Mouse (Mus musculus) kidney, embryonic 14.5 days (tissue): ENCODE data around the gene Snx7. TPM values are rescaled to one million over a fixed set of nuclear protein-coding genes. Genes with fewer than 3 reads are reported as not detected.

Source experiments
- ATAC-seq: fragments of 200-750 bp; cut with Nextera tagmentation; 2 replicates; pipeline ENCODE4 v1.8.0; 2017; ENCODE audit warnings: moderate number of reproducible peaks, mild to moderate bottlenecking, moderate TSS enrichment, moderate library complexity; ENCODE audit not compliant: low FRiP score, low TSS enrichment
- H3K27ac ChIP-seq: fragments of 300-500 bp; sonication (generic); 2 replicates; pipeline ENCODE4 v1.5.1; 2014; ENCODE audit warnings: low read depth, mild to moderate bottlenecking, low read length, moderate library complexity, mixed read lengths
- H3K27me3 ChIP-seq: fragments of 300-500 bp; sonication (generic); 2 replicates; pipeline ENCODE4 v1.6.1; 2014; ENCODE audit warnings: mild to moderate bottlenecking, low read length; ENCODE audit not compliant: control insufficient read depth, insufficient read depth
- H3K36me3 ChIP-seq: fragments of 300-500 bp; sonication (generic); 2 replicates; pipeline ENCODE4 v1.6.1; 2014; ENCODE audit warnings: low read length, mixed read lengths; ENCODE audit not compliant: control insufficient read depth, insufficient read depth
- H3K4me1 ChIP-seq: fragments of 300-500 bp; sonication (generic); 2 replicates; pipeline ENCODE4 v1.6.1; 2014; ENCODE audit warnings: low read length, mixed read lengths; ENCODE audit not compliant: control insufficient read depth, insufficient read depth
- H3K4me2 ChIP-seq: fragments of 300-500 bp; sonication (generic); replicated peaks from 2 replicates; pipeline ENCODE4 v1.6.1; 2014; ENCODE audit warnings: low read depth, mild to moderate bottlenecking, low read length
- H3K4me3 ChIP-seq: fragments of 300-500 bp; sonication (generic); 2 replicates; pipeline ENCODE4 v1.5.1; 2014; ENCODE audit warnings: mild to moderate bottlenecking, low read length
- H3K9ac ChIP-seq: fragments of 300-500 bp; sonication (generic); 2 replicates; pipeline ENCODE4 v1.6.1; 2014; ENCODE audit warnings: low read depth, mild to moderate bottlenecking, low read length, moderate library complexity
- H3K9me3 ChIP-seq: fragments of 300-500 bp; sonication (generic); 2 replicates; pipeline ENCODE4 v1.6.1; 2016; ENCODE audit warnings: low read length; ENCODE audit not compliant: control insufficient read depth
- WGBS: fragments of 180-500 bp; shearing (Covaris S2); extraction: QIAGEN DNeasy Blood & Tissue Kit; methylation state at CpG from one replicate; pipeline ENCODE4 v1.1.7; 2014; 5-methylcytosine and 5-hydroxymethylcytosine counted together
- polyA plus RNA-seq: library from polyadenylated mRNA; unstranded; fragments of >200 nt; fragmentation: Nextera tagmentation; extraction: Ambion mirVana; gene quantifications from 2 replicates; pipeline ENCODE4 v1.2.1, GENCODE M21; 2014

The Snx7 gene
- polyA plus RNA-seq, result 35.9 and 47.3 TPM in 2 replicates

DNA sequence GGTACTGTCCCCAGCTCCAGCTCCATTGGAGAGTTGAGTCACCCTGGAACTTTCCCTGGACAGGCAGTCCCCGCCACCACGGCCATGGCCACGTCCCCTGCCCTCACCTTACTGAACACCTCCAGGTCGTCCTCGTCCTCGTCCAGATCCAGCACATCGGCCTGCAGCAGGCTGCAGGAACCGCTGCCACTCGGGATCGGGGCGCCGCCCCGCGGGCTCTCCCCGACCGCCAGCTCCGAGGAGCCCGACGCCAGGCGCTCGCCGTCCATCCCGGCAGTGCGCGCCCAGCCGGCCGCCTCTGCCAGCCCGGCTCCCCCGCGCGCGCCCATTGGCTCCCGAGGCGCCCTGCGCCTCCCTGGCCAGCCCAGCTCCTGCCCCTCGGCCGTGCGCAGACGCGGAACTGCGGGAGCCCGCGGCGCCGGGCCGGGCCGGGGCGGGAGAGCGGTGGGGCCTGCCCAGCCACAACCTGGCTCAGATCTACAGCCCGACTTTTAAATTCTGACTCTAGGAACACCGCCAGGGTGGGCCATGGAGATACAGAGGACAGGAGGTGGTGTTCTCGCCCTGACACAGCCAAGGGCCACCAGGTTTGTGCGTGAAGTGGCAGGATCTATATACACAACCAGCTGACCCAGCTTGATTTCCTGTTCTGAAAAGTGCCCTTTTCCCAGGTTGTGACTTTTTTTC lies at the start of gene Snx7:
TSS of gene Snx7 (minus strand) at position 300 of the 687 bp plus-strand sequence.
- no peaks in the 10 kb centered on the region for H3K27me3 ChIP-seq
- no peaks in the 10 kb centered on the region for H3K4me1 ChIP-seq
- H3K9ac ChIP-seq, result peak within 1 kb of the TSS; percentile 68
- peak within 1 kb of the TSS; percentile 73; the same call in 1 of the 2 replicates for H3K27ac ChIP-seq
- ATAC-seq, result peak; percentile 100
- H3K4me2 ChIP-seq, result peak within 1 kb of the TSS; percentile 70
- under 1% methylated on average over 53 of the region's 53 CpGs for WGBS
- H3K9me3 ChIP-seq, result no peaks in the 10 kb centered on the region
- peak within 1 kb of the TSS; percentile 62 for H3K4me3 ChIP-seq
- H3K36me3 ChIP-seq, result no peaks in the 10 kb centered on the region

DNA sequence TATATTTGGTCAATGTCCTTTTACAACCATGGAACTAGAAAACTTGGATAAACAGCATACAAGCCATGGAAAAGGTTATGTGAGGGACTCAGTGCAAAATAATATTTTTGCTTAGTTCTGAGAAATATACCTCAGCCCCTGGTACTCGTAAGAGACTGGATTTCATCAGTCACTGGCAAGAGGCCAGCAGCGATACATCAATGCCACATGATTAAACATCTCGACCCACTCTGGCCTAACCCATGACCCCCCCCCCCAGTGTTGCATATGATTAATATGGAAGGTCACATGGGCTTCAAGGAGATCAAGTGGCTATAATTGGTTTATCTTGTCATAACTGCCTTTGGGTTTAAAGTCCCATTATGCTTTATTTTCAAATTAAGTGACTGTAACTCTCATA lies 46.7 kb upstream of the Snx7 start:
- no peaks in the 10 kb centered on the region for H3K36me3 ChIP-seq
- H3K9ac ChIP-seq, result no peak overlapping the region
- no peak for ATAC-seq
- no peak overlapping the region for H3K27ac ChIP-seq
- H3K27me3 ChIP-seq, result no peaks in the 10 kb centered on the region
- no peaks in the 10 kb centered on the region for H3K4me1 ChIP-seq
- no peak overlapping the region for H3K4me3 ChIP-seq
- H3K9me3 ChIP-seq, result no peaks in the 10 kb centered on the region
- H3K4me2 ChIP-seq, result no peak overlapping the region
- WGBS, result 56% methylated on average over 3 of the region's 3 CpGs

DNA sequence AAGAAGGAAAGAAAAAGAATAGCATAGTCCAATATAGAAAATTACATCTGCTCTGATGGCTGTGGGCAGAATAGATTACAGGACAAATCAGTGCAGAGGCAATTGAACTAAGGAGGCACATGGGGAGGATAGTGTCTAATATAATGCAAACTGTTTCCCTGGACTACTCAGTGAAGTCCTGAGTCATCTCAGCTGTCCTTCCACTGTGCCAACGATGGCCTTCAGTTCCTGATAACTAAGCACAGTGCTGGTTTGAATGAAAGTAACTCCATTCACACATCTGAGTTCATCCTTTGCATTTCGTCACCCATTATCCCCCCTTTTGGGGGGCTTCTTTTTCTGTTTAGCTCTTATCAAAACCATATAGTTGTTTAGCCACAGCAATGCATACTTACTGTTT lies 25.0 kb upstream of the Snx7 start:
- H3K27ac ChIP-seq, result no peak overlapping the region
- 72% methylated on average over 2 of the region's 2 CpGs for WGBS
- H3K4me1 ChIP-seq, result no peaks in the 10 kb centered on the region
- H3K4me2 ChIP-seq, result no peak overlapping the region
- no peak for ATAC-seq
- H3K36me3 ChIP-seq, result no peaks in the 10 kb centered on the region
- no peak overlapping the region for H3K9ac ChIP-seq
- H3K27me3 ChIP-seq, result no peaks in the 10 kb centered on the region
- no peak overlapping the region for H3K4me3 ChIP-seq
- no peaks in the 10 kb centered on the region for H3K9me3 ChIP-seq

DNA sequence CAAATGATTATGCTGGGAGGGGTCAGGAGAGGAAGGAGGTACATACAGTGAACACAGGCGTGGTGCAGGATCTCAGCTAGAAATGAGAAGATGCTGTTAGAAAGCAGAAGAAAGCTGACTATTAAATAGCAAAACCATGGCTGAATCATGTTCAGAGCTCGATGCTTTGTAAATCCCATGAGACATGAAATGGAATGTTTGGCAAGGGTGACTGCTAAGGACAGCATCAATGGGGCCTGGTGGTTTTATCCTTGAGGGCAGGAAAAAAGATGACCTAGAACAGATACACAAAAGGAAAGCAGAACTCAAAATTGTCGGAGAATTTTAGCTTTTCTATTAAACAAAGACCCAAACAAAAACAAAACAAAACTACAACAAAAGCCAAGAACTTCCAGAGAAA lies 6.7 kb upstream of the Snx7 start:
- H3K4me1 ChIP-seq, result no peaks in the 10 kb centered on the region
- no peak for ATAC-seq
- WGBS, result 88% methylated on average over 3 of the region's 3 CpGs
- no peak overlapping the region for H3K27ac ChIP-seq
- H3K36me3 ChIP-seq, result no peaks in the 10 kb centered on the region
- H3K9me3 ChIP-seq, result no peaks in the 10 kb centered on the region
- H3K9ac ChIP-seq, result no peak overlapping the region
- no peak overlapping the region for H3K4me3 ChIP-seq
- no peak overlapping the region for H3K4me2 ChIP-seq
- H3K27me3 ChIP-seq, result no peaks in the 10 kb centered on the region

DNA sequence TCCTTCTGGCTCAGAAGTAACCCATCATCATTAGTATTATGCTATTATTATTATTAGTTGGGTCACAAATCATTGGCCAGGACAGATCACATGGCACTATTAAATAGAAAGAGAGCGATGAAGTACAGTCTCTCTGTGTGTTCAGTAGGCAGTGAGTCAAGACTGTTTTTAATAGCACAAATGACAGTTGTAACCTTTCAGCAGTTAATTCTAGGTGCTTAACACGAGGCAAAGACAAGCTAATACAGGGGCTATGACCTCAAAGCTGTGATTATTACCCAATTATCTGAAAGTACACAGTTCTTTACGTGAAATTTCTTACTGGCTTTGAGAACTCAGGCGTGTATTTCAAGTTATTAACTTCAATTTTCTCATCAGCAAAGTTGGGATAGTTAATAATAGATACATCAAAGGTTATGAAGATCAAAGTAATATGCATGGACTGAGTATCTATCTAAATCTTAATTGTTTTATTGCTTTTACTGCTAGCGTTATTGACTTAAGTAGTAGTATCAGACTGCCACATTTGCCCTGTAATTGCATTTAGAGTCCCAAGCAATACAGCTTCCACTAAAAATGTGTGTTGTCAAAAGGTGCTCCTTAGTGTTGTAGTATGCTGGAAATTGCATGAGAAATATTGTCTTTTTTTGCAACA lies 4.6 kb upstream of the Snx7 start:
- Histone ChIP-seq H3K4me3 (no peak overlapping the region), H3K9me3 (no peaks in the 10 kb centered on the region), H3K4me2 (no peak overlapping the region), H3K4me1 (no peaks in the 10 kb centered on the region), H3K27me3 (no peaks in the 10 kb centered on the region), H3K36me3 (no peaks in the 10 kb centered on the region), H3K27ac (no peak overlapping the region), H3K9ac (no peak overlapping the region)
- ATAC-seq, result no peak
- 56% methylated on average over 5 of the region's 5 CpGs for WGBS

DNA sequence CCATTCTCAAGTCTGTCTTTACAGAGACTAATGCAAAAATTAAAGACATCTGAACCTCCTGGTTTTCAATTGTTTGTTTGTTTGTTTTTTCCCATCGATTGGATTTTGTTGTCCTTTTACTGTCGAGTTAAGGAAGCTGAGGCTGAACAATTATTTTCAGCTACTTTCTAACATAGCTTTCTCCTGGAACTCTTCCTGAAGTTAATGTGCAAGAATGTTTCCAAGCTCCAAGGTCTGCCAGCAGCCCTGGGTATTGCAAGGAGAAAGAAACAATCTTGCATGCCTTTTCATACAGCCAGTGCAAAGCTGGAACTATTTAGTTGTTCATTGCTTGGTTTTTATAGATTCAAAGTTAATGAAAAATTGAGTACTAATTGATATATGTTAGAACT lies 584 bp upstream of the Snx7 start:
- H3K36me3 ChIP-seq, result no peaks in the 10 kb centered on the region
- H3K9me3 ChIP-seq, result no peaks in the 10 kb centered on the region
- WGBS, result 16% methylated on average over 2 of the region's 2 CpGs
- ATAC-seq, result no peak
- H3K27ac ChIP-seq, result peak overlapping the region; percentile 73; the same call in 1 of the 2 replicates
- H3K4me3 ChIP-seq, result peak overlapping the region; percentile 62
- H3K4me1 ChIP-seq, result no peaks in the 10 kb centered on the region
- peak overlapping the region; percentile 70 for H3K4me2 ChIP-seq
- no peaks in the 10 kb centered on the region for H3K27me3 ChIP-seq
- H3K9ac ChIP-seq, result peak overlapping the region; percentile 68

DNA sequence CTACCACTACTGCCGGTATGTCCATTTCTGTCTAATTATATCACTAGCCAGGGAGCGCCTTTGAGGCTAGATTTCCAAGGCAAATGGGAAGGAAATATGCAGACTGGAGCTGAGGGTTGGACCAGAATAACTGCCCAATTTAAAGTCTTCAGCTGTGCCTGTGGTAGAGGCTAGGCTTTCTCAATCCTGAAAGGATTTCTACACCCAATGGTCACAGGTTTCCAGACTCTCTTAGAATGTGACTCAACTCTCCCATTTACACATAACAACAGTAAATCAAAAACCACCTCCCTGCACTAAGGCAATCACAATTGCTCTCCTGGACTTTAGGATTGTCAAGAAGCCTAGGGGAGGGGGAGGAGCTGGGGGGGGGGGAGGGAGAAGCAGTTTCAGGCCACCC lies 645 bp downstream of the Snx7 start:
- Histone ChIP-seq H3K4me3 (peak overlapping the region; percentile 62), H3K27ac (no peak overlapping the region), H3K9me3 (no peaks in the 10 kb centered on the region), H3K4me1 (no peaks in the 10 kb centered on the region), H3K27me3 (no peaks in the 10 kb centered on the region), H3K9ac (peak overlapping the region; percentile 68; the same call in 1 of the 2 replicates), H3K36me3 (no peaks in the 10 kb centered on the region), H3K4me2 (peak overlapping the region; percentile 70)
- WGBS, result 84% methylated on average over 2 of the region's 2 CpGs
- peak; percentile 6; the same call in 1 of the 2 replicates for ATAC-seq

DNA sequence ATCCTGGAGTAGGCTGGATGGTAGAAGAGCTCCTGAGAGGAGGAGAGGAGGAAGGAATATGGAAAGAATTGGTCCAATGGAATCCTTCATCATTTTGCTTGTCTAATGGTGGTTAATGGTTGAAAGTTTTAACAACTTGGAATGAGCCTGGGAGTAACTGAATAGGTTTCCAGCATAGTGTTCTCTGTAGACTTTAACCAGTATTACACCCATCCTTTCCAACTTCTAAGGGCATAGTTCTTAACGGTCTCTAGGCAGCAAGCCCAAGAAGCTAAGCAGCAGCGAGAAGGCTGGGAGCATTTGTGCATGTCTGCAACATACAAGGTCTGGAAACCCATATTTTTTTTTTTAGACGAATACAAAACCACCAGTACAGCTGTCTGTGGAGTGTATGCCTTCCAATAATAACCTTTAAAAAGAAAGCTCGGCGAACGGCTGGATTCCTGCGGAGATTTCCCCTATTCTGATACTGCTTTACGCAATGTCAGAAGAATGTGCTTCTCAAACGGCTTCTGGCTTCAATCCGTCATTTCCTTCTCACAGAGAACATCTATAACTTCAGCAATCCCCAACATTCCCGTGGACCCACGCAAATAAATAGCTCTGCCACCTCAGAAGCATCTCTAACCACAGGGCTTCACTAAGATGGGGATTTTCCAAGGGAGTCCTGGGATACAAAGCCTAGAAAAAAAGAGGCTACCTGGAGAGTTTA lies 1.9 kb downstream of the Snx7 start:
- H3K4me1 ChIP-seq, result no peaks in the 10 kb centered on the region
- no peak overlapping the region for H3K27ac ChIP-seq
- no peak overlapping the region for H3K4me3 ChIP-seq
- WGBS, result 81% methylated on average over 12 of the region's 12 CpGs
- no peaks in the 10 kb centered on the region for H3K27me3 ChIP-seq
- no peaks in the 10 kb centered on the region for H3K36me3 ChIP-seq
- no peak for ATAC-seq
- H3K9me3 ChIP-seq, result no peaks in the 10 kb centered on the region
- no peak overlapping the region for H3K9ac ChIP-seq
- no peak overlapping the region for H3K4me2 ChIP-seq

DNA sequence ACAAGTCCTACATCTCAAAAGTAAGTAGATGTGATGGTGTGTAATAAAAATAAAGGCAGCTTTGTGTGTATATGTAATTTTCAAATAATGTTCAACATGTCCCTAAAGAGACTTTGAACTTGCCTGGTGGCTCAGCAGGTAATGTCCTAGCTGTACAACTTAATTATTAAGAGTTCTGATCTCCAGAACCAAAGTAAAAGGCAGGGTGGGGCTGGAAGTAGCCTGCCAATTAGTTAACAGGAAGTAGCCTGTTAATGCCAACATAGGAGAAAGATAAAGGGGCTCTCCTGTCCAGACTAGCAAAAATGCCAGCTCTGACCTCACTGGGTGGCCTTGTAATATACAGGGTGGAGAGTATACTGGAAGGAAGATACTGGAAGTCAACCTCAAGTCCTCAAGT lies 3.1 kb downstream of the Snx7 start:
- H3K9ac ChIP-seq, result no peak overlapping the region
- no peaks in the 10 kb centered on the region for H3K27me3 ChIP-seq
- H3K4me3 ChIP-seq, result no peak overlapping the region
- ATAC-seq, result no peak
- H3K36me3 ChIP-seq, result no peaks in the 10 kb centered on the region
- no peaks in the 10 kb centered on the region for H3K4me1 ChIP-seq
- H3K4me2 ChIP-seq, result no peak overlapping the region
- no peaks in the 10 kb centered on the region for H3K9me3 ChIP-seq
- no peak overlapping the region for H3K27ac ChIP-seq
